Mouse (Mus musculus) embryo, embryonic 11 days (tissue): ENCODE measurements around the gene Herpud2.
"Not testable (repeated sequence)": the region's sequence is repeated elsewhere in the genome, so short reads cannot be mapped to it uniquely, and the experiment has no call there.

ENCODE experiments used
- DNase-seq: peaks from one replicate; pipeline ENCODE4 v3.0.0-alpha.2; 2015

Gene Herpud2

DNA sequence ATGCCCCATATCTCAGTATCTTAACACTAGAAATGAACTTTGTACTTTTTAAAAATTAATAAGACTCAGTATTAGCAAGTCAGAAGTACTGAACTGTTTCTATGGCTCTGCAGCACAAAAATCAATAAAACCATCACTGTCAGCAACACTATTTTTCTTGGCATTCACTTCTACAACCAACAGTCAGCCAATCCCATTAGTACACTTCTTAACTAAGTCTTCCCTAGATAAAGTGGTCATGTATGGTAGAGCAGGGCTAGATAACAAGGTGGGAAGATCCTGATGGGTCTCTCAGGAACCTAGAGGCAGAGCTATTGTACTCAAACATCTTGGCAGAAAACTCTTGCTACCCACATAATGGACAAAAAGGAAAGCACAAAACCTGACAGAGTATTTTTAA is 7.7 kb downstream of the Herpud2 start:
- no peak for DNase-seq

DNA sequence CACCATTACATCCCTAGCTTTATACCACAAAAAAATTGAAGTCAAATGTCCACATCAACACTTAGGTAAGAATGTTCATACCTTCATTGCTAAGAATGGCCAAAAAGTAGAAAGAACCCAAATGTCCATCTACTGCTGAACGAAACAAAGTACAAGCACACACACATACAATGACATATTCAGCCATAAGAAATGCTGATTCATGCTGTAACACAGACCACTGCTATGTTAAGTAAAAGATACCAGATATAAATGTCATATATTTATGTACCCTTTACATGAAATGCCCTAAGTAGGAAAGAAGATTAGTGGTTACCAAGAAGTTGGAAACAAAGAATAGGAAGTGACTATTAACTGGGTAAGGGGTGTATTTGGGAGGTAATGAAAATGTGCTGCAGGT is 8.6 kb downstream of the Herpud2 start:
- DNase-seq, result no peak

DNA sequence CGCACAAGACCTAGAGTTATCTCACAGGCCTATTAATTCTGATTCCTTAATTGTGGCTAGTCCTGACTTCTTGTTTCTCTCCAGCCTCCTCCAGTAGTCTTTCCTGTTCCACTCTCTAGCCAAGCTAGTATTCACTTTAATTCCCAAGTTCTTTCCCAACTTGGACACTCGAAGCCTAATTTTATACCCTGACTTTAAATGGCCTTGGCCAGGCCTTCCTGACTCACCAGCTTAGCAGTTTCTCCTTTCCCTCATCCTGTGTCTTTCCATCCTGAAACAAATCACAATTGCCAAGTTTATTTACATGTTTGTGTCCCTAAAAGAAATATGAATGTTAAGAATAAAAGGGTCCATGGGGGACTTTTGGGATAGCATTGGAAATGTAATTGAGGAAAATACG is 9.6 kb downstream of the Herpud2 start:
- no peak for DNase-seq

DNA sequence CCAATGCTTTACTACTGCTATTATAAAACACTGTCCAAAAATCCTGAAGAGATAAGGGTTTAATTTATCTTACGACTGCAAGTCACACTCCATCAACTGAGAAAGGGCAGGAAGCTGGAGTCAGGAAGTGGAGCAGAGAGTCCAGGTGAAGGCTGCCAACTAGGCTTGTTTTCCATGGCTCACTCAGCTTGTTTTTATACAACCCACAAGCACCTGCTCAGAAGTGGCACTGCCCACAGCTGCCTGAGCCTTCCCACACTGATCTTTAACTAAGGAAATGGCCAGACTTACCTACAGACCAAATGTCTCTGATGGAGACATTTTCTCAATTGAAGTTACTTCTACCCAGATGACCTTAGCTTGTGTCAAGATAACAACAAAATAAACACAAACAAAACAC is 11.3 kb downstream of the Herpud2 start:
- DNase-seq, result no peak

DNA sequence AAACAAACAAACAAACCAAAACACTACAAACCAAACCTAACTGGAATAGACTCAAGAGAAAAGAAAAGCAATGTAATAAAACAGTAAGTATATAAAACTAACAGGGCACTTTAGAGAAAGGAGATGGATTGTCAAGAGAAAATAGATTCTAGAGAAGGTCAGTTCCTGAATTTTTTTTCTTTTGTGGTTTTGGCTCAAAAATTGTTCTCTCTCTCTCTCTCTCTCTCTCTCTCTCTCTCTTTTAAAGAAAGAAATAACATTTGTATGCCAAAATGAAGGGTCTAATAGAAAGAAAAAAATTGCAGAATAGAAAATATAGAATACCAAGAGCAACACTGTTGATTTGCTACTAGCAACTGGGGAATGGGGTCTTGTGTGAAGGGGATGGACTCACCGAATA is 12.7 kb downstream of the Herpud2 start:
- DNase-seq, result no peak

DNA sequence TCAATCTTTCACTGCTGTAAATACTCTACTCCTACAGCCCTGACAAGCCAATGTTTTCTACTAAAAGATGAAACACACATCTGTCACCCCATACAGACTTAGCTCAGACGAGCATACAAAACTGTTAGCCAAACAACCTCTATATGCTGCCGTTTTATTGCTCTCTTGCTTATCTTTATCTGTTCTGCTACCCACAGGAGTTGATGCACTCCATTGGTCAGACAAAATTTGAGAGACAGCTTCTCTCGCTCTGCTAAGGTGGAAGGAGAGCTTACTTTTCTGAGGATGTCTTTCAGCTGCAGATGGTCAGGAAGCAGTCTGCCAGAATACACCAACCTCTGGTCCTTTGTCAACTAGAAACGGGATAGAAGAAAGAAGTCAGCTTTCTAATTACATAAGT is 18.7 kb downstream of the Herpud2 start:
- no peak for DNase-seq

DNA sequence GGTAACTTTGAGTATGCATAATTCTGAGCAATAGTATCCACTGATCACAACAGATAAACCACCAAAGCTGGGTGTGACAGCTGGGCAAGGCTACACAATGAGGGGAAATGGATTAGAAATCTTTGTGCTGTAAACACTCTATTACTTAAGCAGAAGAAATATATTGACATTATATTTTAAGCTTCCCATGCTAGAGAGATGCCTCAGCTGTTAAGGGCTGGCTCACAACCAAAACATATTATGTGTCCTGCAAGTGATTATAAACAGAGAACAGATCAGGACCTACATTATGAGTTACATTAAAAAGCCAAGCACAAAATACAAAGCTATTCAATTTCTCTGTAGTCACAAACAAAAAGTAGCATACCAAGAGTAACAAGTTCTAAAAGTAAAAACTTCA is 19.4 kb downstream of the Herpud2 start:
- DNase-seq, result no peak

DNA sequence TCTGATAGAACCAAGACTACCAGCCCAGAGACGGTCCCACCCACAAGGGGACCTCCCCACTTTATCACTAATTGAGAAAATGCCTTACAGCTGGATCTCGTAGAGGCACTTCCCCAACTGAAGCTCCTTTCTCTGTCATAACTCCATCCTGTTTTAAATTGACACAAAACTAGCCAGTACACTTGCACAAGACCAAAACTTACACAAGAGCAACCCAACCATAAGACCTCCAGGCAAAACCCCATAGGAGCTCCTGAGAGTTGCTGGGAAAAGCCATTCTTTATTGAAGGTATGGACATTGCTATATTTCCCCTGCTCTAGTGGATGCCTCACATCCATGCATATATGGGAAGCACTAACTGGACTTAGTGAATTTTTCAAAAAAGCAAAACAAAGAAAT is 27.6 kb downstream of the Herpud2 start:
- no peak for DNase-seq

DNA sequence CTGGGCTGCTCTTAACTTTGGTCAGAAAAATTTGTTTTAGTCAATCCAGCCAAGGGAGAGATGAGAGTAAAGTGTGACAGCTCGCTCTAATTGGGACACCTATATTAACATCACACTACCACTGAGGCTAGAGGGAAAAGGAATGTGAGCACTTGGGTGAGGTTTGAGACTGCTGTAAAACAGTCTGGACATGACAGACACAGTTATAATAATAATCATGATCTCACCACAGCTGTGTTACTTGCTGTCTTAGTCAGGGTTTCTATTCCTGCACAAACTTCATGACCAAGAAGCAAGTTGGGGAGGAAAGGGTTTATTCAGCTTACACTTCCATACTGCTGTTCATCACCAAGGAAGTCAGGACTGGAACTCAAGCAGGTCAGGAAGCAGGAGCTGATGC is 28.0 kb downstream of the Herpud2 start:
- DNase-seq, result not testable (repeated sequence)

DNA sequence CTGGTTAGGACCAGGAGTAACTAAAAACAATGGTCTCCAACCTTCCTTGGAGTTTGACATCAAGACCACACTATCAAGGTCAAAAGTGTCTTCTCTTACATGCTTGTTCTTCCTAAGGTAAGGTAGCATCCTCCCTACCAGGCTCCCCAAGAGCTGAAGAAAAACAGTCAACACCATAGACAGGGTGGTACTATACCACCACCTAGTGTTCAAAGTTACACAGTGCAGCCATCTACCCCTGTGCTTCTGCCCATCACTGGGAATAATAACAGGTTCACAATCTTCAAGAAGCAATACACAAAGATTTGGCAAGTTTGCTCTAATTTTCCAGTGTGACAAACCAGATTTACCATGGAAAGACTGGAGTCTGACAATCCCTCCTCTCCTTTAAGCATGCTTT is 47.0 kb downstream of the Herpud2 start:
- DNase-seq, result peak; percentile 54

DNA sequence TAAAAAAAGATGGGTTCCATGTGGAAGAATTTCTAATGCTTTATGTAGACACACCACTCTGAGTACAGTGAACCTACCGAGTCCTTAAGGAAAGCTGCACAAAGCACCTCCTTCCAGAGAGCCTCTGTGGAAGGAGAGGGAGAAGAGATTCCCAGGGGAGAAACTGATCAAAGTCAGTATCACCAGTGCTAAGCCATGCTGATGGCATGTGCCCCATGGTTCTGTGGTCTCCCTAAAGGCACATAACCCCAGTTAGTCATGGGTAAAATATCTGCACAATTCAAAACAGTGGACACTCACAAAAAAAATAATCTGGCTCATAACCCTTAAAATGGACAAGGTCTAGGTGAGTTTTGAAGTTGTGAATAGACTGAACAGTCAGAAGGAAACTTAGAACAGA is 48.7 kb downstream of the Herpud2 start:
- no peak for DNase-seq

DNA sequence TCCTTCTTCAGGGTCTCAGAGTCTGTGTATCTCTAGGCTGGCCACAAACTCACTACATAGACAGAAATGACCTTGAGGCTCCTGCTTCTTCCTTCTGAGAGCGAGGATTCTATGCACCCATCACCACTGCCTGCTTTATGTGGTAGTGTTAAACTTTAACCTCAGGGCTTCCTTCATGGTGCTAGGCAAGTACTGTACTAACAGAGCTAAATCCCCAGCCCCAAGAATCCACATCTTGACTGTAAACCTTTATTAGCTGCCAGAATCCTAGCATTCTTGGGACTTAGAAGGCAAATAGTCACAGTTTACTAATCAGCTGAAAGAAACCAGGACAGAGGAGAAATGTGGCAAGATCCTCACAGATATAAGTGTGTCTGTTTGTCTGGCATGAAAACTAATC is 60.8 kb downstream of the Herpud2 start:
- DNase-seq, result no peak

DNA sequence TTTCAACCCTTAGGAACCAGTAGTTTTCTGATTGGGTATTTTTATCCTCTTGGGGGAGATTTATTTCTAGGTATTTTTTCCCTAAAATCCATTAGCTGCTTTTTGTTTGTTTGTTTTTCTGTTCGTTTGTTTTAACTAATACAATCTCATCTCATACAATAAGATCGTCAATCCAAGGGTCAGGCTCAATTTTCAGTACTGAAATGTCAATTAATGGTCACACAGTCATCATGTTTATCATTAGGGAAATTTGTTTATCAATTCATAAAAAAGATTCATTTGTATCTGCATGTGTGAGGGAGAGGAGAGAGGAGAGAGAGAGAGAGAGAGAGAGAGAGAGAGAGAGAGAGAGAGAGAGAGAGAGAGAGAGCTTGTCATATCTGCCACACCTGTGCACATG is 62.5 kb downstream of the Herpud2 start, which contains the start of gene Gm10181:
TSS of gene Gm10181 (plus strand) at position 301 of the 400 bp plus-strand sequence.
- DNase-seq, result no peak

DNA sequence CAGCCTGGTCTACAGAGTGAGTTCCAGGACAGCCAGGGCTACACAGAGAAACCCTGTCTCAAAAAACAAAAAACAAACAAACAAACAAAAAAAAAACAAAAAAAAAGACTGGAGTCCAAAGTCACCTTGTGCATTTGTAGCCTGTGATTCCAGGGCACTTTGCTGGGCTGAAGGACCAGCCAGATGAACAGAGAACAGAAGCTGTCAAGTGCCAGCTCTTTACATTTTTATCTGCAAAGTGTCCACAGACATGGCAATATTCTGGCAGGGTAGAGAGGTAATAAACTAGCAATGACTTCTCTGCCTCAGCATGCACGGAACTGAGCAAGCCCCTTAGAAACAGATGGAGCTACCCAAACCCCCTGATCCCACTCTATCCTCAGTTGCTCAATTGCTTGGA is 75.1 kb downstream of the Herpud2 start:
- no peak for DNase-seq

DNA sequence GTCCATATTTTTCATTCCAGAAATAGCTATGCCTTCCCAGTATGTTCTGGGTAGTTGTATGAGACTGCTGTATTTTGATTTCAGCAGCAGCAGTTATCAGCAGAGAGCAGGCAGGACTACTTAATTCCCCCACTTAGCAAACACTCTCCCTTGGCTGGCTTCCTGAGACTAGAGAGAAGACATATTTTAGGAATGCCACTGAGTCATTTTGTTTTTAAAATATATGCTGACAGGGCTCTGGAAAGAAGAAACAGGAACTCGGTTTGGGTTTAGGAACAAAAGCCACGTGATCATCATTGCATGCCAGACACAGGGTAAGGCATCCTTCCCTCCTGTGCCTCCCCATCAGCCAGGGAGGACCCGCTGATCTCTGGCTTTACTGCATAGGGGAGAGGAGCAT is 75.6 kb downstream of the Herpud2 start:
- DNase-seq, result no peak

DNA sequence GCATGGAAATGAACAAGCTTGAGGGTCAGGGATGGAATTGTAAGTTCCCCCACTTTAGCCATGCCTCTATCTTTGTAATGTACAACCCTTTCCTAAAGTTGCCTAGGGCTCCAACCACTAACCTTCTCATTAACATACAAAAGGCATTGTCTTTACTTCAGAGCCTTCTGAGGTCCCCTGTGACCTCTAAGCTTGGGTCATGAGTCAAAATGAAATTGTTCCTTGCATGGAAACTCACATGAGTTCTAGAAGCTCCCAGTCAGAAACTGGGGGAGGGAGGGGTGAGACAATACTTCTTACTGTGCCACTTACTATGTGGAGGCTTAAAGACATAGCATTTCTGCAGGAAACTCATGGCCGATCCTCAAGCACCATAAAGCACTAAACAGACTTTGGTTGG is 79.0 kb downstream of the Herpud2 start:
- no peak for DNase-seq

DNA sequence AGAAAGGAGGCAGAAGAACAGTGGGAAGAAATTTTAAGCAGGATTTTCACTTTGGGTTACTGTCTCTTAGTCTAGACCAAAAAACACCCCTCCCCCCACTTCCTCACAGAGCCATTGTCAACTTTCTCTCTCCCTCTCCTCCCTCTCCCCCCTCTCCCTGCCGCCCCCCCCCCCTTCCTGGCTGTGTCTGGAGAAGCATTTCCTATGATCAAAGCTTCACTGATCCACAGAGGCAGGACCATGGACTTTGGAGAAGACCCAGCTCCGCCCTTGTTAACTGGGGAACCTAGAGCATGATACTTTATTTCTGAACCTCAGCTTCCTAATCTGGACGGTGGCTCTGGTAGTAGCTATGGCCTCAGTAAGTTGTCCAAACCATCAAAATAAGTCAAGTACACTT is 92.9 kb downstream of the Herpud2 start:
- peak; percentile 16 for DNase-seq
